In the genomic region with DNA sequence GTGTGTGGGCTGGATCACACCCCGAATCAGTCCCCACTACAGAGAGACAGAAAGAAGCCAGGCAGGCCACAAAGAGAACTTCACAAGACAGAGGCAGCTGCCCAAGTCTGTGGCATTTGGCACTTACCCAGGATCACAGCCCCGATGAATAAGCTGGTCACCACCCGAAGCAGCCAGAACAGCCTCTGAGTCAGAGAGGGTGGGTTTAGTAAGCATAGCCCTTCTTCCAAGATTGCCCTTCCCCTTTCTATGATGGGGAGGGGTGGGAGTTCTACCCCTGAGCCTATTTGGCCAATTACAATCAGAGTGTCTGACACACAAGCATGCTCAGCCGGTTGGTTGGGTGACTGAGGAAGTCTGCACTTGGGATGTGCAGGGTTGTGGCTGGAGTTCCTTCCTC, we compare ENCODE assay signal across 15 mouse cellular contexts. TPM values are rescaled to one million over a fixed set of nuclear protein-coding genes. Genes with fewer than 3 reads are reported as not detected.
DNase-seq lines count a peak whose midpoint lies in the region; ATAC-seq and TF ChIP-seq lines count a peak whose summit lies in the region.
"Had no signal": no experiment of that assay in that cellular context is flagged by ENCODE, and none has a peak within 500 bp of the region (broad histone marks: within the 10 kb centered on the region; RNA-seq: fewer than 3 reads in every experiment).

No protein-coding gene starts in this region.

- 0 out of 2 replicates have a peak, but pooled peaks cover 3% of the 10 kb centered on the region for H3K4me1 ChIP-seq in forebrain, postnatal 0 days (ENCODE audit: insufficient read depth)
- peaks cover 9% of the 10 kb centered on the region for H3K4me1 ChIP-seq in forebrain, embryonic 11.5 days (replicated peaks; ENCODE audit: control insufficient read depth, insufficient read depth, low read length)
- peaks cover 12% of the 10 kb centered on the region for H3K4me1 ChIP-seq in intestine, embryonic 15.5 days (replicated peaks)

- TF ChIP-seq CTCF in forebrain, postnatal 0 days (IDR thresholded peaks at IDR 0.05; ENCODE audit: low read depth): no peak

- peaks cover 7% of the 10 kb centered on the region for H3K27me3 ChIP-seq in forebrain, postnatal 0 days (ENCODE audit: insufficient read depth, low read length)
- H3K27me3 ChIP-seq in forebrain, embryonic 11.5 days (ENCODE audit: control insufficient read depth, insufficient read depth, low read length): peaks cover 21% of the 10 kb centered on the region
- peaks cover 57% of the 10 kb centered on the region for H3K27me3 ChIP-seq in intestine, embryonic 15.5 days (replicated peaks)

- ATAC-seq in forebrain, postnatal 0 days: peak; percentile 30
- no peak for ATAC-seq in forebrain, embryonic 11.5 days (replicated peaks; ENCODE audit: low FRiP score)
- ATAC-seq in megakaryocyte progenitor cell, adult 5-6 weeks (replicated peaks; ENCODE audit: poor library complexity): peak; percentile 42
- ATAC-seq in intestine, embryonic 15.5 days: no peak

- no peaks in the 10 kb centered on the region for H3K9me3 ChIP-seq in forebrain, postnatal 0 days (ENCODE audit: low read length)
- H3K9me3 ChIP-seq in forebrain, embryonic 11.5 days (ENCODE audit: control insufficient read depth, low read length): no peaks in the 10 kb centered on the region
- H3K9me3 ChIP-seq in intestine, embryonic 15.5 days: no peaks in the 10 kb centered on the region
- H3K9me3 ChIP-seq: liver, embryonic 15.5 days had no signal

- H3K9ac ChIP-seq in forebrain, postnatal 0 days: no peak overlapping the region
- no peak overlapping the region for H3K9ac ChIP-seq in forebrain, embryonic 11.5 days (ENCODE audit: low read length)
- no peak overlapping the region for H3K9ac ChIP-seq in intestine, embryonic 15.5 days
- H3K9ac ChIP-seq: liver, embryonic 15.5 days had no signal

- no peak overlapping the region for H3K4me2 ChIP-seq in forebrain, postnatal 0 days (ENCODE audit: low read depth)
- no peak overlapping the region for H3K4me2 ChIP-seq in forebrain, embryonic 11.5 days (ENCODE audit: low read depth, low read length, severe bottlenecking)
- no peak overlapping the region for H3K4me2 ChIP-seq in intestine, embryonic 15.5 days (replicated peaks)
- H3K4me2 ChIP-seq: liver, embryonic 15.5 days; midbrain, embryonic 11.5 days had no signal

- no peak overlapping the region for H3K27ac ChIP-seq in forebrain, postnatal 0 days (ENCODE audit: low read depth, low read length)
- no peak overlapping the region for H3K27ac ChIP-seq in forebrain, embryonic 11.5 days (ENCODE audit: low read depth, low read length)
- H3K27ac ChIP-seq in intestine, embryonic 15.5 days: no peak overlapping the region
- H3K27ac ChIP-seq: liver, embryonic 15.5 days had no signal

- WGBS in forebrain, postnatal 0 days: 42% methylated on average over 4 of the region's 4 CpGs
- WGBS in forebrain, embryonic 11.5 days: 85% methylated on average over 4 of the region's 4 CpGs
- WGBS in intestine, embryonic 15.5 days: 55% methylated on average over 4 of the region's 4 CpGs

- DNase-seq in forebrain, postnatal 0 days: peak; percentile 22
- no peak for DNase-seq in forebrain, embryonic 11.5 days (ENCODE audit: low spot score)
- DNase-seq in lung, postnatal 10 days: peak; percentile 22
- DNase-seq in lung, adult 18-20 months: no peak
- peak; percentile 90 for DNase-seq in NIH3T3 (ENCODE audit: low read depth)
- no peak for DNase-seq in kidney, postnatal 36 days
- DNase-seq: cerebellum, adult 9-11 months had no signal

- no peaks in the 10 kb centered on the region for H3K36me3 ChIP-seq in forebrain, postnatal 0 days (ENCODE audit: insufficient read depth)
- H3K36me3 ChIP-seq in forebrain, embryonic 11.5 days (ENCODE audit: control insufficient read depth, insufficient read depth, low read length): no peaks in the 10 kb centered on the region
- no peaks in the 10 kb centered on the region for H3K36me3 ChIP-seq in intestine, embryonic 15.5 days
- H3K36me3 ChIP-seq: liver, embryonic 15.5 days had no signal

- no peak overlapping the region for H3K4me3 ChIP-seq in forebrain, postnatal 0 days (ENCODE audit: low read depth, low read length)
- no peak overlapping the region for H3K4me3 ChIP-seq in forebrain, embryonic 11.5 days (ENCODE audit: low read depth, low read length)
- H3K4me3 ChIP-seq in intestine, embryonic 15.5 days (replicated peaks): no peak overlapping the region
- H3K4me3 ChIP-seq: liver, embryonic 15.5 days had no signal

RNA-seq across cellular contexts. Expression of a gene that starts 7.3 kb away (rescaled TPM):
- total RNA-seq in forebrain, postnatal 0 days (2014; rRNA removed): 0.10 and 0.23 TPM in 2 replicates
- 0.25 and 0.46 TPM in 2 replicates for polyA plus RNA-seq in forebrain, postnatal 0 days (2015; fragmentation: Nextera tagmentation; extraction: Ambion mirVana)
- not detected in 2 replicates for polyA plus RNA-seq in forebrain, embryonic 11.5 days (2014; fragmentation: Nextera tagmentation; extraction: Ambion mirVana)
- not detected in 2 replicates for total RNA-seq in megakaryocyte progenitor cell, adult 5-6 weeks (2015)
- not detected in 2 replicates for total RNA-seq in megakaryocyte progenitor cell, adult 5-6 weeks (2017)
- polyA plus RNA-seq in intestine, embryonic 15.5 days (2015; fragmentation: Nextera tagmentation; extraction: Ambion mirVana): not detected in 2 replicates
- total RNA-seq: CH12.LX; layer of hippocampus, adult 8-10 months had no signal
- polyA plus RNA-seq: liver, embryonic 15.5 days; midbrain, embryonic 11.5 days had no signal

RNA-seq across cellular contexts. Expression of a gene that starts 7.5 kb away (rescaled TPM):
- 0.69 TPM in 1 of 2 replicates, not detected in the other for total RNA-seq in forebrain, postnatal 0 days (2014; rRNA removed)
- polyA plus RNA-seq in forebrain, postnatal 0 days (2015; fragmentation: Nextera tagmentation; extraction: Ambion mirVana): 0.31 and 0.46 TPM in 2 replicates
- not detected in 2 replicates for polyA plus RNA-seq in forebrain, embryonic 11.5 days (2014; fragmentation: Nextera tagmentation; extraction: Ambion mirVana)
- not detected in 2 replicates for total RNA-seq in megakaryocyte progenitor cell, adult 5-6 weeks (2015)
- not detected in 2 replicates for total RNA-seq in megakaryocyte progenitor cell, adult 5-6 weeks (2017)
- polyA plus RNA-seq in intestine, embryonic 15.5 days (2015; fragmentation: Nextera tagmentation; extraction: Ambion mirVana): 0.14 and 0.25 TPM in 2 replicates
- total RNA-seq: CH12.LX; gastrocnemius, adult 8-10 months; heart, postnatal 10 days; layer of hippocampus, adult 8-10 months had no signal
- polyA plus RNA-seq: liver, embryonic 15.5 days; midbrain, embryonic 11.5 days had no signal

RNA-seq across cellular contexts. Expression of a gene that starts 7.9 kb away (rescaled TPM):
- 0.08 and 0.14 TPM in 2 replicates for total RNA-seq in forebrain, postnatal 0 days (2014; rRNA removed)
- polyA plus RNA-seq in forebrain, postnatal 0 days (2015; fragmentation: Nextera tagmentation; extraction: Ambion mirVana): 0.05 TPM in 1 of 2 replicates, not detected in the other
- not detected in 2 replicates for polyA plus RNA-seq in forebrain, embryonic 11.5 days (2014; fragmentation: Nextera tagmentation; extraction: Ambion mirVana)
- total RNA-seq in megakaryocyte progenitor cell, adult 5-6 weeks (2015): not detected in 2 replicates
- not detected in 2 replicates for total RNA-seq in megakaryocyte progenitor cell, adult 5-6 weeks (2017)
- 0.08 TPM in 1 of 2 replicates, not detected in the other for polyA plus RNA-seq in intestine, embryonic 15.5 days (2015; fragmentation: Nextera tagmentation; extraction: Ambion mirVana)
- total RNA-seq: CH12.LX had no signal
- polyA plus RNA-seq: liver, embryonic 15.5 days had no signal

RNA-seq across cellular contexts. Expression of a gene that starts 9.3 kb away (rescaled TPM):
- not detected in 2 replicates for total RNA-seq in forebrain, postnatal 0 days (2014; rRNA removed)
- 0.06 and 0.08 TPM in 2 replicates for polyA plus RNA-seq in forebrain, postnatal 0 days (2015; fragmentation: Nextera tagmentation; extraction: Ambion mirVana)
- polyA plus RNA-seq in forebrain, embryonic 11.5 days (2014; fragmentation: Nextera tagmentation; extraction: Ambion mirVana): 0.05 TPM in 1 of 2 replicates, not detected in the other
- not detected in 2 replicates for total RNA-seq in megakaryocyte progenitor cell, adult 5-6 weeks (2015)
- not detected in 2 replicates for total RNA-seq in megakaryocyte progenitor cell, adult 5-6 weeks (2017)
- 0.03 and 0.08 TPM in 2 replicates for polyA plus RNA-seq in intestine, embryonic 15.5 days (2015; fragmentation: Nextera tagmentation; extraction: Ambion mirVana)
- total RNA-seq: CH12.LX; layer of hippocampus, adult 8-10 months had no signal
- polyA plus RNA-seq: liver, embryonic 15.5 days; midbrain, embryonic 11.5 days had no signal

Comparison
In these comparisons a context has a peak if more than half of its experiments do, and no peak if none do; other contexts are left out.
1. ATAC-seq: peak in forebrain, postnatal 0 days (single experiment) and megakaryocyte progenitor cell, adult 5-6 weeks (single experiment); none in forebrain, embryonic 11.5 days (single experiment) and intestine, embryonic 15.5 days (single experiment).
2. DNase-seq: peak in forebrain, postnatal 0 days (single experiment), lung, postnatal 10 days (single experiment) and NIH3T3 (single experiment); none in forebrain, embryonic 11.5 days (single experiment), lung, adult 18-20 months (0 of 2) and kidney, postnatal 36 days (0 of 2).